Mouse (Mus musculus) megakaryocyte, embryonic 14.5 days (primary cell): ENCODE data around the gene Cfap65.

Experiments
- FLI1 ChIP-seq: IDR thresholded peaks from 2 replicates; pipeline ENCODE4 v1.6.1; 2012; ENCODE audit warnings: low read length, inconsistent platforms, mixed read lengths
- GATA1 ChIP-seq: IDR thresholded peaks from 3 replicates; pipeline ENCODE4 v1.6.1; 2012; ENCODE audit warnings: mixed read lengths, low read length, inconsistent platforms, borderline replicate concordance

DNA sequence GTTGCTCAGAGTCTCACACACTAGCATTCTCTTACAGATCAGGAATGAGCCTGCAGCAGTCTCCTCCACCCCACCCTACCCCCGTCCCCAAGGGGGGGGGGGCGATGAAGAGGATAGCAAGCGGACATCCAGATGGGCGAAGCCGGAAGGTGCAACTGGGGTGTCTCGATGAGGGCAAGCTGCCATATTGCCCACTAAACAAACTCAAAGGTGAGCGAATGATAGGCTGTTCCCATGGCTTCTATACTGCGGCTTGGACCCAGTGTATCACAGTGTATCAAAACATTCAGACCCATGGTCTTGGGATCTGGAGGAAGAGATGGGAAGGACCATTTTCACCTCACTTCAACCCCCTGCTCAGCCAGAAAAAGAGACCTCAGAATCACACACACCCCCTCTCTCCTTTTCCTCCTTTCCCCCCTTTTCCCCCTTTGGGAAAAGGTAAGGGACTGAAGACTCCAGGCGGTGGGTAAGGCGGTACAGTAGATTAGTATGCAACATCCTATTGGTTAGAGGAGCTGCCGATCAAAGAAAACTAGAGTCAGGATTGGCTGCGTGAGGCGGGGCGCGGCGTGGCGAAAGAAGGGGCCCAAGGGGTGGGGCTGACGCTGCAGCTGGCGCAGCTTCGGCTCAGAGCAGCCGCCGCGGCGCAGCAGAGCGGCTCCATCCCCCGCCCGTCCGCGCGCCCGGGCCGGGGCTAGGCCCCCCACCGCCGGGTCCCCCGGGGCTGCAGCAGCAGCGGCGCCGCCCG lies 80.9 kb downstream of the Cfap65 start, which contains the start of gene Cdk5r2:
- TF ChIP-seq FLI1 (no peak), GATA1 (no peak)
